Mouse (Mus musculus) forebrain, embryonic 15.5 days (tissue): ENCODE data around the gene Prss57. TPM values are rescaled to one million over a fixed set of nuclear protein-coding genes. Genes with fewer than 3 reads are reported as not detected.

Experiments used
- ATAC-seq: fragments of 200-750 bp; cut with Nextera tagmentation; replicated peaks from 2 replicates; pipeline ENCODE4 v1.8.0; 2017; ENCODE audit warnings: mild to moderate bottlenecking, moderate TSS enrichment, moderate library complexity
- H3K27ac ChIP-seq: fragments of 300-500 bp; sonication (generic); replicated peaks from 2 replicates; pipeline ENCODE4 v1.5.1; 2015; ENCODE audit warnings: mild to moderate bottlenecking, inconsistent platforms
- H3K27me3 ChIP-seq: fragments of 300-500 bp; sonication (generic); 2 replicates; pipeline ENCODE4 v1.6.1; 2015; ENCODE audit warnings: inconsistent platforms
- H3K36me3 ChIP-seq: fragments of 300-500 bp; sonication (generic); 2 replicates; pipeline ENCODE4 v1.6.1; 2015; ENCODE audit warnings: mild to moderate bottlenecking, inconsistent platforms
- H3K4me1 ChIP-seq: fragments of 300-500 bp; sonication (generic); 2 replicates; pipeline ENCODE4 v1.6.1; 2015; ENCODE audit warnings: inconsistent platforms
- H3K4me2 ChIP-seq: fragments of 300-500 bp; sonication (generic); replicated peaks from 2 replicates; pipeline ENCODE4 v1.6.1; 2015; ENCODE audit warnings: mild to moderate bottlenecking, inconsistent platforms
- H3K4me3 ChIP-seq: fragments of 300-500 bp; sonication (generic); 2 replicates; pipeline ENCODE4 v1.5.1; 2015; ENCODE audit warnings: mild to moderate bottlenecking, inconsistent platforms
- H3K9ac ChIP-seq: fragments of 300-500 bp; sonication (generic); replicated peaks from 2 replicates; pipeline ENCODE4 v1.6.1; 2015; ENCODE audit warnings: mild to moderate bottlenecking, inconsistent platforms
- H3K9me3 ChIP-seq: fragments of 300-500 bp; sonication (generic); 2 replicates; pipeline ENCODE4 v1.6.1; 2016; ENCODE audit warnings: inconsistent platforms
- WGBS: fragments of 180-500 bp; shearing (Covaris S2); methylation state at CpG from one replicate; pipeline ENCODE4 v1.1.7; 2015; ENCODE audit warnings: mixed read lengths; 5-methylcytosine and 5-hydroxymethylcytosine counted together
- polyA plus RNA-seq: library from polyadenylated mRNA; unstranded; fragments of >200 nt; fragmentation: Nextera tagmentation; extraction: Ambion mirVana; gene quantifications from 2 replicates; pipeline ENCODE4 v1.2.1, GENCODE M21; 2015

The Prss57 gene
- polyA plus RNA-seq = 0.25 and 0.43 TPM in 2 replicates

DNA sequence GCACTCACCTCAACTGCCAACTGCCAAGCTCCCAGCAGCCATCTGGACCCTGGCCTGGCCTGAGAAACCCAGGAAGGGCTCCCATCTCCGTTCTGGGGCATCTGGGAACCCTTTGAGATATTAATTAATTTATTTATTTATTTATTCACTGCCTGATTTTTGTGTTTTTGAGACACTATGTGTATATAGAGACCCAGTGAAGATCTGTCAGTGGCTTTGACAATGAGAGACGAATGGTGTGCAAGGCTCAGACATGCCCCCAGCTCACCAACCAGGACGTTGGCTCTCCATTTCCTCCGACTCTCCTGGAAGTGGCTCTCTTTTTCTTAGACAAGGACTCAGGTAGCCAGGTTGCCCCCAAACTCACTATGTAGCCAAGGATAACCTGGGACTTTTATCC lies at the start of gene Prss57:
Gene Prss57, minus strand, starts transcription at position 101 of the 400 bp plus-strand sequence.
- H3K4me2 ChIP-seq = no peak within 1 kb of the TSS
- H3K4me1 ChIP-seq = peaks cover 20% of the 10 kb centered on the region
- ATAC-seq = no peak
- H3K9ac ChIP-seq = no peak within 1 kb of the TSS
- H3K27ac ChIP-seq = no peak within 1 kb of the TSS
- no peaks in the 10 kb centered on the region for H3K36me3 ChIP-seq
- no peaks in the 10 kb centered on the region for H3K27me3 ChIP-seq
- 78% methylated on average over 4 of the region's 4 CpGs for WGBS
- H3K9me3 ChIP-seq = no peaks in the 10 kb centered on the region
- no peak within 1 kb of the TSS for H3K4me3 ChIP-seq

DNA sequence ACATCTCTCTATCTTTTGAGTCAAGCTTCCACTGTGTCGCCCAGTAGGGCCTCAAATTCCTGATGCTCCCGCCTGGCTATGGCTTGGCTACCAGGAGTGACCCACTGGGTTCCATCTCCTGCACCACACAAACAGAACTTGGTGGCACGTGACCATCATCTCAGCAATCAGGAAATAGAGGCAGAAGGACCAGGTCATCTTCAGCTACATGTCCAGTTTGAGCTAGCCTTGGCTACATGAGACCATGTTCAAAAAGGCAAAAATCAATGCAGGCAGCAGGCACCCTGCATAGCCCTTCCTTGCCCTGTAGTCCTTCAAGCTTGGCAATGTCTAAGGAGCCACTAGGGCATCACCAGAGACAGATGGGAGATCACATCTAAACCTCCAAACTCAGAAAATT lies 49.3 kb upstream of the Prss57 start:
- Histone ChIP-seq H3K36me3 (no peaks in the 10 kb centered on the region), H3K9ac (0 out of 2 replicates have a peak overlapping the region, but pooled peaks have one; percentile 51), H3K4me3 (no peak overlapping the region), H3K27ac (peak overlapping the region; percentile 78), H3K4me1 (peaks cover 17% of the 10 kb centered on the region), H3K27me3 (no peaks in the 10 kb centered on the region), H3K9me3 (no peaks in the 10 kb centered on the region), H3K4me2 (no peak overlapping the region)
- 90% methylated on average over 3 of the region's 3 CpGs for WGBS
- ATAC-seq = no peak

GRCm38 (mm10) chr10:79838151-79838550 lies 47.4 kb upstream of the Prss57 start:
- Histone ChIP-seq H3K9me3 (no peaks in the 10 kb centered on the region), H3K4me2 (no peak overlapping the region), H3K4me1 (peaks cover 14% of the 10 kb centered on the region), H3K36me3 (no peaks in the 10 kb centered on the region), H3K27ac (no peak overlapping the region), H3K4me3 (no peak overlapping the region), H3K27me3 (no peaks in the 10 kb centered on the region), H3K9ac (no peak overlapping the region)
- 85% methylated on average over 2 of the region's 2 CpGs for WGBS
- no peak for ATAC-seq

DNA sequence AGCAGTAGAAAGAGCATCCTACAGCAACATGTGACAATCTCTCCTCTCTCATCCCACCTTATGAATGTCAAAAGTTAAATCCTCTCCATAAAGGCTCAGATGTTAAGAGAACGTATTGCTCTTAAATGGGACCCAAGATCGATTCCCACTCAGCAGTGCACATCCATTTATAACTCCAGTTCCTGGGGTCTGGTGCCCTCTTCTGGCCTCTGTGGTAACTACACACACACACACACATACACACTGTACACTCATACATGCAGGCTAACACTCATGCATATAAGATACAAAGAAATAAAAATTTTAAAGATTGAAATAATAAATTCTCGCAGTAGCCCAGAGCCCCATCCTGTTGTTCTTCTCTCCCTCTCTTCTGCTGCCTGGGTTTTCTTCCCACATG lies 46.2 kb upstream of the Prss57 start:
- no peak overlapping the region for H3K27ac ChIP-seq

GRCm38 (mm10) chr10:79834769-79835398 lies 44.1 kb upstream of the Prss57 start:
- no peak overlapping the region for H3K9ac ChIP-seq
- peak; percentile 66 for ATAC-seq
- peaks cover 3% of the 10 kb centered on the region; the same call in 1 of the 2 replicates for H3K4me1 ChIP-seq
- no peak overlapping the region for H3K4me2 ChIP-seq
- no peak overlapping the region for H3K27ac ChIP-seq
- H3K9me3 ChIP-seq = no peaks in the 10 kb centered on the region
- H3K36me3 ChIP-seq = no peaks in the 10 kb centered on the region
- no peaks in the 10 kb centered on the region for H3K27me3 ChIP-seq
- no peak overlapping the region for H3K4me3 ChIP-seq
- 24% methylated on average over 9 of the region's 9 CpGs for WGBS

More for the DNA sequence above, 46.2 kb upstream of the Prss57 start:
- H3K4me2 ChIP-seq = no peak overlapping the region
- H3K4me1 ChIP-seq = peaks cover 13% of the 10 kb centered on the region
- H3K4me3 ChIP-seq = no peak overlapping the region
- no peak overlapping the region for H3K9ac ChIP-seq
- H3K36me3 ChIP-seq = no peaks in the 10 kb centered on the region
- no peaks in the 10 kb centered on the region for H3K9me3 ChIP-seq
- WGBS = 97% methylated on average over 3 of the region's 3 CpGs
- no peaks in the 10 kb centered on the region for H3K27me3 ChIP-seq
- ATAC-seq = no peak

GRCm38 (mm10) chr10:79832786-79833181 lies 42.0 kb upstream of the Prss57 start:
- Histone ChIP-seq H3K9ac (no peak overlapping the region), H3K4me3 (no peak overlapping the region), H3K9me3 (no peaks in the 10 kb centered on the region), H3K36me3 (no peaks in the 10 kb centered on the region), H3K4me2 (no peak overlapping the region), H3K27me3 (no peaks in the 10 kb centered on the region), H3K27ac (no peak overlapping the region), H3K4me1 (peaks cover 3% of the 10 kb centered on the region; the same call in 1 of the 2 replicates)
- no peak for ATAC-seq
- 76% methylated on average over 9 of the region's 9 CpGs for WGBS

GRCm38 (mm10) chr10:79832026-79832785 lies 41.4 kb upstream of the Prss57 start:
- no peaks in the 10 kb centered on the region for H3K9me3 ChIP-seq
- H3K4me3 ChIP-seq = no peak overlapping the region
- peaks cover 3% of the 10 kb centered on the region; the same call in 1 of the 2 replicates for H3K4me1 ChIP-seq
- no peak overlapping the region for H3K4me2 ChIP-seq
- H3K36me3 ChIP-seq = no peaks in the 10 kb centered on the region
- WGBS = 60% methylated on average over 7 of the region's 7 CpGs
- 0 out of 2 replicates have a peak overlapping the region, but pooled peaks have one; percentile 1 for H3K9ac ChIP-seq
- H3K27ac ChIP-seq = no peak overlapping the region
- ATAC-seq = no peak
- H3K27me3 ChIP-seq = no peaks in the 10 kb centered on the region

DNA sequence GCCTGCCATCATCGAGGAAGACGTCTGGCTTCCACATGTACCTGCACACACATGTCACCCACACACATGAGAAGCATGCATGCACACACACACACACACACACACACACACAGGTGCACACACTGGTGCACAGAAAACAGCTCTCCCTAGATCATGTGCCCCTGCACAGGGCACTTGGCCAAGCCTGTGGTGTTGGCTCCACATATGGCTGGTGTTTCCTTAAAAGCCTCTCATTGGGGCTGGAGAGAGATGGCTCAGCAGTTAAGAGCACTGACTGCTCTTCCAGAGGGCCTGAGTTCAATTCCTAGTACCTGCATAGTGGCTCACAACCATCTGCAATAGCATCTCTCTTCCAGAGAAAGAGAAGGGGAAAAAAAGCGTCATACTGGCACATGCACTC lies 40.8 kb upstream of the Prss57 start:
- 90% methylated on average over 3 of the region's 3 CpGs for WGBS
- H3K27me3 ChIP-seq = no peaks in the 10 kb centered on the region
- peaks cover 3% of the 10 kb centered on the region; the same call in 1 of the 2 replicates for H3K4me1 ChIP-seq
- H3K36me3 ChIP-seq = no peaks in the 10 kb centered on the region
- no peak overlapping the region for H3K4me3 ChIP-seq
- no peak for ATAC-seq
- H3K27ac ChIP-seq = no peak overlapping the region
- no peaks in the 10 kb centered on the region for H3K9me3 ChIP-seq
- 0 out of 2 replicates have a peak overlapping the region, but pooled peaks have one; percentile 1 for H3K9ac ChIP-seq
- no peak overlapping the region for H3K4me2 ChIP-seq

DNA sequence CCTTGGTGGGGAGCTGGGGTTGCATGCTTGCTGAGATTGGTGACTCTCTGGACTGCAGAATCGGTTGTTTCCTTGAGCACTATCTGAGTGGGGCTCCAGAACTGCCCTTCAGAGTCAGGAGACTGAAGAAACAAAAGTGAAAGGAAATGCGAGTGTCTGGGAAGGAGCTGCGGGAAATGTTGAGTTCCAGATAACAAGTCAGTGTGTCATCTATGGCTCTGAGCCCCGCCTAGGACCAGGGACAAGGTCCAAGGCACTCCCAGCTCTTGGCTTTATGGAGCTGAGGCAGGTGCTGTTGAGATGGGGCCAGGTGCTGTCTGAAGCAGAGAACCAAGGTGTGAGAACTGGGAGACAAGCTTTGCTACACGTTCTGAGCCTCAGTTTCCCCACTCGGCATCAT lies 33.7 kb upstream of the Prss57 start:
- H3K27me3 ChIP-seq = no peaks in the 10 kb centered on the region
- no peak overlapping the region for H3K4me3 ChIP-seq
- H3K9ac ChIP-seq = no peak overlapping the region
- no peak for ATAC-seq
- no peak overlapping the region for H3K27ac ChIP-seq
- no peaks in the 10 kb centered on the region for H3K9me3 ChIP-seq
- H3K36me3 ChIP-seq = peaks cover 19% of the 10 kb centered on the region
- H3K4me2 ChIP-seq = no peak overlapping the region
- no peaks in the 10 kb centered on the region for H3K4me1 ChIP-seq
- 73% methylated on average over 6 of the region's 6 CpGs for whole genome bisulfite sequencing

- Histone ChIP-seq H3K4me2 (no peak overlapping the region), H3K27me3 (no peaks in the 10 kb centered on the region), H3K9ac (no peak overlapping the region), H3K4me3 (no peak overlapping the region), H3K27ac (no peak overlapping the region), H3K4me1 (no peaks in the 10 kb centered on the region), H3K36me3 (peaks cover 33% of the 10 kb centered on the region), H3K9me3 (no peaks in the 10 kb centered on the region)
- WGBS = 81% methylated on average over 6 of the region's 6 CpGs
- ATAC-seq = no peak
Measured at GRCm38 (mm10) chr10:79823011-79823410, 32.2 kb upstream of the Prss57 start.

DNA sequence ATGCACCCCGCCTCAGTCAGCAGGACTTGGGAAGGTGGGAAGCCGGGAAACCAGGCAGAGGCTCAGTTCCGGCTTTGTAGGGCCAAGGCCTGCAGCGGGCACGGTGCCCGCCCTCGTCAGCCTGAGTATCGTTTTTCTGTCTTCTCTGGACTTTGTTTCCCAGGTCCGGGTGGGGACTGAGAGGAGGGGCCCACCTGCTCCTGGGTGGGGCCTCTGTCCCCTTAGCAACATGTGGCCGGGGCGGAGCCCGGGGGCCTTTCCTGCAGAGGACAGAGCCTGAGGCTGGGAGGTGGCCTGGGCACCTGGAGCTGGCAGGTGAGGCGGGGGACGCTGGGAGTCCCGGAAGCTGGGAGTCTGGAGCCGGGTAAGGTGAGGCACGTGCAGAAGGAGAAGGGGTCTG lies 31.6 kb upstream of the Prss57 start:
- Histone ChIP-seq H3K4me3 (no peak overlapping the region), H3K27ac (no peak overlapping the region), H3K9ac (no peak overlapping the region), H3K4me1 (no peaks in the 10 kb centered on the region), H3K9me3 (no peaks in the 10 kb centered on the region), H3K36me3 (peaks cover 34% of the 10 kb centered on the region), H3K4me2 (no peak overlapping the region), H3K27me3 (no peaks in the 10 kb centered on the region)
- no peak for ATAC-seq
- 37% methylated on average over 17 of the region's 17 CpGs for WGBS

DNA sequence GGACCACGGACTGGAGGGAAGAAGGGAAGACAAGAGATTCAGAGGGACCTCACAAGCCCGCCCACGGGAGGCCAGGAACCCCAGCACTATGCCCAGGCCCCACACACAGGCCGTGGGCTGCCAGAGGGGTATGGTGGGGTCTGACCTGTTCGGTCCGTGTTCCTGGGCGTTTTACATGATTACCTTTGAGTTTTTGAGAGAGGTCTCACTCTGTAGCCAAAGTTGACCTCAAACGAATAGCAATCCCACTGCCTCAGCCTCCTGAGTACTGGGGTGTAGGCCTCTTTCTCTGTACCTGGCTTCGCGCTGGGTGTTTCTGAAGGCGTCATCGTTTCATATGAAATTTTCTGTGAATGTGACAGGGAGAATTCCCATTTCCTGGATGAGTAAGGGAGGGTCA lies 31.0 kb upstream of the Prss57 start:
- Histone ChIP-seq H3K27ac (no peak overlapping the region), H3K27me3 (no peaks in the 10 kb centered on the region), H3K9ac (no peak overlapping the region), H3K36me3 (peaks cover 39% of the 10 kb centered on the region), H3K4me2 (no peak overlapping the region), H3K4me3 (no peak overlapping the region), H3K9me3 (no peaks in the 10 kb centered on the region), H3K4me1 (no peaks in the 10 kb centered on the region)
- no peak for ATAC-seq
- 90% methylated on average over 12 of the region's 12 CpGs for WGBS
